Mouse (Mus musculus) embryo, embryonic 10 days (tissue): ENCODE results near the gene Itpka.
A peak's percentile ranks its signal among the peaks of the same experiment; 100 is the strongest.

Source experiments
- DNase-seq: peaks from one replicate; pipeline ENCODE4 v3.0.0-alpha.2; 2015; ENCODE audit warnings: low spot score

The Itpka gene

DNA sequence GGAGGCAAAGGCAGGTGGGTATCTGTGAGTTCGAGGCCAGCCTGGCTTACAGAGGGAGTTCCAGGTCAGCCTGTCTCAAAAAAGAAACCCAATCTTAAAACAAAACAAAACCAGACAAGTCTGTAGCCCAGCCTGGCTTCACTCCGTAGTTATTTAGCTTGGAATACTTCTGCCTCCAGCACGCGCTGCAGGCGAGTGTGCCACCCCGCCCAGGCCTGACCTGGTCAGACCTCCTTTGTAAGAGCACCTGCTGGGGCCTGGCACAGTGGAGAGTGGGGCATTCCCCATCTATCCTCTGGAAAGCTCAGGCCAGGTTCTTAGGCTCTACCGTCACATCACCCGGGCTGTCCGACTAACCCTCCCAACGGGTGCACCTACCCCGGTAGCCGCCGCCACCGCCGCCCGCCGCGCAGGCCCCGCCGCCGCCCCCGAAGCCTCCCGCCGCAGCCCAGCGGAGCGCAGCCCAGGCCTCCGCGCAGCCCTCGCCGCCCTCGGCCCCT is 15.5 kb downstream of the Itpka start:
- peak; percentile 18 for DNase-seq

DNA sequence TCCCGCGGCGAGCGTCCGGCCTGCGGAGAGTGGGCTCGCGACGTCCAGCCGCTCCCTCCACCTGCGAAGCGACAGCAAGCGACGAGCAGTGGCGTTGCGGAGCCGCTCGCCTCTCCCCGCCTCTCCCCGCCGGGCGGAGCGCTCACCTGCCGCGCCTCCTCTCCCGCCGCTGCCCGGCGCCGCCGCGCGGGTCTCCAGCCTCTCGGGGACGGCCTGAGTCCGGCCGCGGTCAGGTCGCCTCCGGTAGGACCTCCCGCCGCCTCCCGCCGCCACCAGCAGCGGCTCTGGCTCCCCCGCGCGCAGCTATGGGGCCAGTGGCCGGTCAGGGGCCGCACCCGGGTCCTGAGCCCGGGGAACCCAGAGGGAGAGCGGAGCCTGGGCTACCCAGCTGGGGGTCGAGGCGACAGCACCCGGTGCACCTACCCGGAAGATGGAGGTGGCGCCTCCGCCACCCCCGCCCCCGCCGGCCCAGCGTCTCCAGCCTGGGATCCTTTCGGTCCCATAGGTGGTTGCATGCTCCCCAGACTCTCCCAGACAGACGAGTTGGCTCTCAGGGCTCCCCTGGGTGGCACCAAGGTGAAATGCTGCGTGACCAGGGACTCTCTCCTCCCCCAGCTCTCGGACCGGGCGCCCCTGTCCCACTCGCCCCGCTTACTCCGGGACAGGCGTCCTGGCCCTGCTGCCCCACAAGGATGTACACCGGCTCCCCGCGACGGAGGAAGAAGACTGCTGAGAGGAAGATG is 16.1 kb downstream of the Itpka start:
- peak; percentile 37 for DNase-seq

DNA sequence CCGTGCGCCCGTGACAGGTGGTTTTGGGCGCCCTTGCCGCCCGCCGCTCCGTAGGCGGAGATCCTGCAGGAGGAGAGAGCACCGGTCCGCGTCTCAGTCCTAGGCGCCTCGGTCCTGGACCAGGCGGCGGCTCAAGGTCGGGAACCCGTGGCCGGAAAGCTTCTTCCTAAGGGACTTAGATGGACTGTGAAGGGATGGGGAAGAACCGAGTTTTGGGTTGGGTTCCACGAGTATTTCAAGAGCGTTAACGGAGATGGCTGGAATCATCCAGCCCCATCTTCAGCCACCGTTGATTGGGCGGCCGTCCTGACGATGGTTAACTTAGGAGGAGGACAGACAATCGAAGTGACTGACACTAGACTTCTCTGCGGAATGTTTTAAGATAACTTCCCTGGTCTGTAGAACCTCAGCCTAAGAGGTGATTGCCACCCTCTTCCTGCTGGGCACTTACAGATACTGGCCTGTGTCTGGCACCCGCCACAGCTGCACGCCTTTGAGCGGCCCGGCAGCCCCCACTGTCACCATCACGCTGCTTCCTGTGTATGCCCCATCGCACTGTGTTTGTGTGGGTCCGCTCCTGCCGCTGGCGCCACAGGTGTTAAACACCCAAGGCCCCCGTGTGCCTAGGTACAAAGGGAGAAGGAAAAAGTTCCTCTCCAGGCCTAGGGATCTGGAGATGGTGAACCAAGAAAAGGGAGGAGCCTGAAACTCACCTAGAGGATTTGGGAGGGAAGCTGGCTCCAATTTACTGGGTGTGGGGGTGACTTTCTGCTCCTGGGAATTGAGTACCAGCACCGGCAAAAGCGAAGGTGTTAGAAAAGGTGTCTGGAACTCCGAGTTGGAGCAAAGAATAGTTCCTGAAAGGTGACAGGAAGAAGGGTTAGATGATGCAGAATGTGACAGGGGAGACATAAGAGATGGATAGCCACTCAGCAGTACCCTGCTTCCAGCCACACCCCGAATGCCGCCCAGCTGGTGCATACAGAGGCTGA is 17.0 kb downstream of the Itpka start:
- DNase-seq = peak; percentile 27

DNA sequence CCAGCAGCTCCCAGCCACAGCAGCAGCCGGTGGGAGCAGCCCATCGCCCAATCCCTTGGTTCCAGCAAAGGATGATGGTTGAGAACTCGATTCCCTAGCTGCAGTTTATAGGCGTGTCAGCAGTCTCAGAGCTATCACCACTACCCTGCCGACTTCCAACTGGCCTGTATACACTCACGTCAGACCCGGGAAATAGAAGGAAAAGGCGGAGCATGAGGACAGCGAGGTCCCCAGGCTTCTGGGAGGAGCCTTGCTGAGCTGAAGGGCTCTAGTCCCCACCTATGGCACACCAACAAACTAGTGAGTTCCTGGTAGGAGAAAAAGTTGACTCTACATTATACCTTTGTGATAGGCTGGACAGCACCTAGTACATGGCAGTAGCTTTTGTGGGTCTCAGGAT is 18.1 kb downstream of the Itpka start, which contains the start of gene Ltk:
Gene Ltk, minus strand, starts transcription at position 181 of the 400 bp plus-strand sequence.
- DNase-seq = no peak

DNA sequence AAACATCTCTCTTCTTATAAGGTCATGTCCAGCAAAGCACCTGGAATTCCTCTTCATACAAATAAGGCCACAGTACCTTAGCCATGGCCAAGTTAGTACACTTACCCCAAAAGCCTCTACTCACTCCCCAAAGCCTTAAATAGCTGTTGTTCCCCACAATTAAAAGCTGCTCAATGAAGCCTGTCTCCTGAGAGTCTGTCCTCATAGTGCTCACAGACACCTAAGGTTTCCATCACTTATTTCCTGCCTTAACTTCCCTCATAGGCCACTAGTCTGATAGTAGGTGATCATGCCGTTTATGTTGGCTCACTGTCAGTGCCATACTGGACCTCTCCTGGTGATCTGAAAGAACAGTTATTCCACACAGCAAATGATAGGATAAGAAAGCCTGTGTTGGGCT is 20.1 kb downstream of the Itpka start:
- no peak for DNase-seq

DNA sequence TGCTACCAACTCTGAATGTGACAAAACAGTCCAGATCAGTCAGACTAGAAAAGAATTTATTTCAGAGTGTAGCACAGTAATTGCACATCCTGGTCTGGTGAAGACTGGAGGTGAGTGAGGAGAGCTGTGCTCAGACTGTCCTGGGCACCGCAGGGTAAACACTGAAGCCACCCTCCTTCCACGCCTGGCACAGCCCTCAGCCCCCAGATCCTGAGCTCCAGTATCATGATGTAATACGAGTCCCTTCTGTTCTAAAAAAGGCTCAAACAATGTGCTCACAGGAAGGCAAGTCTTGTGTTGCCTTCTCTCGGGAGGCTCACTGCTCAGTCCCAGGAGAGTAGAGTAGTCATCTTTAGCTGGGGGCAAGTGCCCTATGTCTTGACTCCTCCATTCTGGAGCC is 21.8 kb downstream of the Itpka start:
- no peak for DNase-seq

DNA sequence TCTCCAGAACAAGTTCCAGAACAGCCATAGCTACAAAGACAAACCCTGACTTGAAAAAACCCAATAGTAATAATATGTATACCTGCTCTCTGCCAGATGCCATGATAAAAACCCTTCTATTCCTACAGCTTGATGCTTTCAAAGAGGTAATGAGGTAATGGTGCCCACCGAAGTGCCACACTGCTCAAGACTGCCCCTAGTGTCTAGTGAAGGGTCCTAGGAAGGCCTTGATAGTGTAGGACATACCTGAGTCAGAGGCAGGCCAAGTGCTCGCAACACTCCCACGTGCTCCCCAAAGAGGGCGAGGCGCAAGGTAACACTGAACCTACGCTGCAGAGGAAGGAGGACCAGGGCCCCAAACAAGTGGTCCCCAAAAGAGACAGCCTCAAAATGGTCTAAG is 25.1 kb downstream of the Itpka start:
- peak; percentile 15 for DNase-seq

DNA sequence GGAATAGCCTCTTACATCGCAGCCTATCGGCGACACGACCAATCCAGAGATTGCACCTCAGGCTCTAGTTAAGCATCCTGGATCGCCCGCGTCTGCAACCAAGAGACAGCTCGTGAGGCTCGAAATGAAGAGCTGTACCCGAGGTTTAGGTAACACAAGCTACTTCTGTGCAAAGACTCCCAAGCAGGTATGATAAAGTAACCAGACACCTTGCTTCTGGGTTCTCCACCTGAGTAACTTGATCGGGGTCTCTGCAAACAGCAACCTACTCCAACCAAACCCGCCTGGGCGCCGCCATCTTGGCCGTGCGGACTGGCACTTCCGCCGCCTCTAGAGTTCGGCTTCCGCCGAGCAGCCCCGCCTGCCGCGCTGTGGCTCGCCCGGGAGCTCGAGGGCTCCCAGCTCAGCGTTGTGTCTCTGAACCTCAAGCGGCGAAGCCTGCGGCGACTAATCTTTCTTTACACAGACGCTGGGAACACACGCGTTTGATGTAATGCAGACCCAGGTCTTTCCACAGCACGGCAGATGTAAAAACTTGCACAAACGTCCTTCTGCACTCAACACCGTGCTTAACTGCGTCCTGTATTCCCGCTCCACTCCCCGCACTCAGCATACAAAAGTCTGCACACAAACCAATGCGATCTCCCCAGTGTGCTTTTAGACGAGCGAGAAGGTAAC is 45.2 kb downstream of the Itpka start, which contains the start of gene Rpap1:
Gene Rpap1, minus strand, starts transcription at position 332 of the 678 bp plus-strand sequence.
- peak; percentile 89 for DNase-seq

DNA sequence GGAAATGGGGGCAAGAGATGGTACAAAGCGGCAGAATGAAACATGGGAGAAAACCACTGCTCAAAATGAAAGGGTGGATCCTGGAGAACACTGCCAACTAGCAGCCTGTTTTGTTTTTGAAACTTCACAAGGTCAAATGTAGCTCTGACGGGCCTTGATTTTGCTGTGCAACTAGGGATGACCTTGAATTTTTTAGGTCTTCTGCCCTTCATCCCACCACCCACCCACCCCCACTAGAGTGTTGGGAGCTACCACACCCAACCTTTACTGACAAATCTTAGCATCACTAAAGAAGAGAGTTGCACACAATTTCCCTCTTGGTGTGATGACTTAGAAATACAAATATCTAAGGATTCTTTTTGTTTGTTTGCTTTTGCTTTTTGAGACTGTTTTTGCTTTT is 47.9 kb downstream of the Itpka start:
- DNase-seq = no peak

DNA sequence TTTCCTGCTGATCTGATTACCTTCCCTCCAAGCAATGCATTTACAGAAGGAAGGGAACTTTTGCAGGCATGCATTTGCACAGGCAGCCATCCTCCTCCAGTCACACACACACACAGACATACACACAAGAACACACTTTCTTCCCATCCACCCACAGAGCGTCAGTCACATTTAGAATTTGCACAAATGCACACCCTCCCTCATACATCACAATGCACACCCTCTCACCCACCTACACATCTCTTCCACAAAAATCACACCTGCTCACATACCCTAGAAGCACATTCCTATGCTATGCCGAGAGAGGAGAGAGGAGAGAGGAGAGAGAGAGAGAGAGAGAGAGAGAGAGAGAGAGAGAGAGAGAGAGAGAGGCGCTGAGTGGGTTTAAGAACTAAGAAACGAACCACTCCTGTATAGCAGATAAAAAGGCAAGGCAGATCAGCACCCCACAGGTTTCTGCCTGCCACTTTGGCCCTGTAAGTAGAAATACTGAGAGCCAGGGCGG is 55.2 kb downstream of the Itpka start, which contains the start of gene Tyro3:
Gene Tyro3, plus strand, starts transcription at position 455 of the 505 bp plus-strand sequence.
- DNase-seq = no peak

DNA sequence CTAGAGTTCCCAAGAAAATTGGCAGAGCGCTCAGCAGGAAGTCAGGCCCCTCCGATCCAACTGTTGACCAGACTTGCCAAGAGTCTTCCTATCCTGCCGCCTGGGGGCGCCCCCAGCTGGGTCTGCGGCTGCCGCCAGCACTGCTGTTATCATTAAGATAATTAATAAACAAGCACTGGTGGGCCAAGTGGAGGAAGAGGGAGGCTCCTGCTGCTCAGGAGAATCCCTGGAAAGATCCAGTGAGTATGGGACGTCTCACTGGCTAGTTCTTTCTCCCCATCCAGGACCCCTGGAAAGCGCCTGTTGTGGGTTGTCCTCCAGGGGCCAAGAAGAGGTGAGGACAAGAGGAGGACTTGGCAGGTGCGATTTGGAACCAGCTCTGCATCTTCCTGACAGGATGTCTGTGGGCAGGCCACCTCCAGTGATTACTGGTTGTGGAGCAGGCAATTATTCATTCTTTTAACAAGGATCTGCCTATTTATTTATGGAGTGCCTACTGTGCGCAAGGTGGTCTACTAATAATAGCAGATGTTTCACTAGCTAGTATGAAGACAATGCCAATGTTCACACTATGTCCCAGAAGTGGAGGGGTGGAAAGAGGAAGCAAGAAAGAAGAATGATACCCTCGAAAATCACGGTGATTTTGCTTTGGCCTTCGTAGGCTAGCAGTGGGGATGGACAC is 56.2 kb downstream of the Itpka start:
- DNase-seq = peak; percentile 56

DNA sequence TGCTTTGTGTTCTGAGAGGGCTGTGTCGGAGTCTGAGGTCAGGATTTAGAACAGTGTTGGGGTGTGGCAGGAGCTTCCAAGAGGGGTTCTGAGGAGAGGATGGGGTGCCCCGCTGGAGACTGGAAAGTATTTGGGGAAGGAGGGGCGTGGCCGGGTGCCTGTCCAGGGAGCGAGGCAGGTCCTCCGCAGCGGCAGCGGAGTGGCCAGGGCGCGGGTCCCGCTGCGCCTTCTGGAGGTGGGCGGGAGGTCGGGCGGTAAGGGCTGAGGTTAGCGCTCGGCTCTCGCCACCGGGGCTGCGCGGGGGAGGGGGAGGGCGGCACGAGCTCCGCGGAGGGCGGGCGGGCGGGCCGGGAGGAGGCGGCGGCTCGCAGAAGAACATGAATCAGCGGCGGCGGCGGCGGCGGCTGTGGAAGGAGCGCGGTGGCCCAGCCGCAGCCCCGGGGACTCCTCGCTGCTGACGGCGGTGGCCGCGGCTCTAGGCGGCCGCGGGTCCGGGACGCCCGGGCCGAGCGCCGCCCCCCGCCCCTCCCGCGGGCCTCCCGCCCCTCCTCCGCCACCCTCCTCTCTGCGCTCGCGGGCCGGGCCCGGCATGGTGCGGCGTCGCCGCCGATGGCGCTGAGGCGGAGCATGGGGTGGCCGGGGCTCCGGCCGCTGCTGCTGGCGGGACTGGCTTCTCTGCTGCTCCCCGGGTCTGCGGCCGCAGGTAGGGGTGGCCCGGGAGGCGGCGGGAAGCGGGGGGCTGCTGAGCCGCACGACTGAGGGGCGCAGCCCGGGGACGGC is 57.2 kb downstream of the Itpka start:
- DNase-seq = peak; percentile 61

DNA sequence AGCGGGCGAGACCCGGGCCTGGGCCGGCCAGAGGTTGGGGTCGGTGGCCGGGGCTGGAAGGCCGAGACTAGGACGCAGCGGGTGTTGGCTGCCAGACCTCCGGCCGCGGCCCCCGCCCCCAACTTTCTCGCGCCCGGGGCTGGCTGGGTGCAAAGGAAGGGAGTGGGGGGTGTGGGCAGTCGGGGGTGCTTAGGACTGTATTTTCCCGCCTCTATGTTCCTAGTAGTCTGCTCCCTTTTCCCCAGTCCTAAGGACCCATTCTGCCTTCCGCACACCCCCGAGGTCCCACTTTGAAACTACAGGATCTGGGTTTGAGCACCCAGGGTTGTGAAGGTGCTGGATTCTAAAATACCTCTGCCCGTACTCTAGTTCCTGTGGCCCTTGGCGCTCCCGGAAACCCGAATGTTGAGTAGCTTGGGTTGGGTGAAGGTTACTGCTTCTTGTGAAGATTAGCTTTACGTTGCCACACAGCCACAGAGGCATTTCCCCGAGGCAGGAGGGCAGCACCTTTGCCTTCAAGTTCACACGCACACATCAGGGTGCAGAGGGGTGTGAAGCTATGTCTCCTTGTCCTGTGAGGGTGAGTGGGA is 57.9 kb downstream of the Itpka start:
- peak; percentile 27 for DNase-seq
